Mouse (Mus musculus) right cerebral cortex, adult 18-20 months (tissue): ENCODE measurements around the gene Tomm20.
A peak's percentile ranks its signal among the peaks of the same experiment; 100 is the strongest.
"Not testable (repeated sequence)": the region's sequence is repeated elsewhere in the genome, so short reads cannot be mapped to it uniquely, and the experiment has no call there.

Source experiments
- DNase-seq: peaks from one replicate; pipeline ENCODE4 v3.0.0; 2022; ENCODE audit warnings: mixed read lengths

Gene Tomm20

DNA sequence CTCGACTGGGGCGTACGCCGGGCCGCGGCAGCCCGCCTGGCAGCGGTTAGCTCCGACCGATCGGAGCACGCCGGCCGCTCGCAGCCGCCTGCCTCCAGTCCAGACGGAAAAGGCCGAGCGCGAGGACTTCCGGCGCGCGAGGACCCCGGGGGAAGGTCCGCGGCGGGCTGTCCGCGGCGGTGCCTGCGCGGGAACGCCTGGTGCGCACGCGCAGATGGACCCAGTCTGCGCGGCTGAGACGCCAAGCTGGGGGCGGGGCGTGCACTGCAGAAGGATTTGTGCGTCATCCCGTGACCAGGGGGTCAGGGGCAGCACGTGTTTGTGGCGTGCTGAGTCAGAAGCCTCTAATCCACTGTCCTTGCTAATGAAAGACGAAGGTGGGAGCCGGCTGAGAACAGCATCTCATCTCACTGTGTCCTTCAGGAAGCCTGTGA lies at the start of gene Tomm20:
TSS of gene Tomm20 (minus strand) at position 115 of the 434 bp plus-strand sequence.
- peak; percentile 96 for DNase-seq

DNA sequence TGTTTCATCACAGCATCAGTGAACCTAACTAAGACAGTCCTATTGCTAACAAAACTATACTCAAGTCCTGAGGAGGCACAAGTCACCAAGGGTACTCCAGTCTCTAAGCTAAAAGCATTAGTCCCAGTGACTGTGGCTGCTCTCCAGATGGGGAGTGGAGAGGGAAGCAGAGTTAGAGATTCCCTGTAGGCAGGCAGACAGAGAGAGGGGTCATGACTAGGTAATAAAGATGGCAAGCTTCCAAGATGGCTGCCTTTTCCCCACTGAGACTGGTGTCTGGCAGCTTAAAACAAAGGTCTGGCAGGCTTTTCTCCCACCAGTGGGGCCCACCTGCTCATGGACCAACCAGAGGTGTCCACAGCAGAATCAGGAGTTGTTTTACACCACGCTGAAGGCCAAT lies 48.9 kb upstream of the Tomm20 start:
- DNase-seq: no peak

DNA sequence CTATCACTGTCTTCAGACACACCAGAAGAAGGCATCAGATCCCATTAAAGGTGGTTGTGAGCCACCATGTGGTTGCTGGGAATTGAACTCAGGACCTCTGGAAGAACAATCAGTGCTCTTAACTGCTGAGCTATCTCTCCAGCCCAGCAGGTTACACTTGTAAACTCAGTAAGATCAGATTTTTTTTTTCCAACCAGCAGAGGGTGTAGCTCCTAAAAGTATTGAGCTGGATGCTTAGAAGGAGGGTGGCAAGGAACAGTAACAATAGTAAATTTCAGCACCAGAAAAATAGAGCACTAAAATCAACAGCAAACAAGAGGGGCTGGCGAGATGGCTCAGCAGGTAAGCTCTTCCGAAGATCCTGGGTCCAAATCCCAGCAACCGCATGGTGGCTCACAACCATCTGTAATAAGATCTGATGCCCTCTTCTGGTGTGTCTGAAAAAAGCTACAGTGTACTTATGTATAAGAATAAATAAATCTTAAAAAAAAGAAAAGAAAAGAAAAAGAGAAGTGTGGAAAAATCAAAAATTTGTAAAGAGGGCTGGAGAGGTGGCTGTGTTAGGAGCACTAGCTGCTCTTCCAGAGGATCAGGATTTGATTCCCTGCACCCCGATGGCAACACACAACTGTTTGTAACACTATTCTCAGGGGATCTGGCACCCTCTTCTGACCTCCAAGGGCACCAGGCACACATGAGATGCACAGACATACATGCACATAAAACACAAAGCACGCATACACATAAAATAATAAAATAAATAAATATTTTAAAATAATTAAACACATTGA lies 43.9 kb upstream of the Tomm20 start:
- DNase-seq: no peak

DNA sequence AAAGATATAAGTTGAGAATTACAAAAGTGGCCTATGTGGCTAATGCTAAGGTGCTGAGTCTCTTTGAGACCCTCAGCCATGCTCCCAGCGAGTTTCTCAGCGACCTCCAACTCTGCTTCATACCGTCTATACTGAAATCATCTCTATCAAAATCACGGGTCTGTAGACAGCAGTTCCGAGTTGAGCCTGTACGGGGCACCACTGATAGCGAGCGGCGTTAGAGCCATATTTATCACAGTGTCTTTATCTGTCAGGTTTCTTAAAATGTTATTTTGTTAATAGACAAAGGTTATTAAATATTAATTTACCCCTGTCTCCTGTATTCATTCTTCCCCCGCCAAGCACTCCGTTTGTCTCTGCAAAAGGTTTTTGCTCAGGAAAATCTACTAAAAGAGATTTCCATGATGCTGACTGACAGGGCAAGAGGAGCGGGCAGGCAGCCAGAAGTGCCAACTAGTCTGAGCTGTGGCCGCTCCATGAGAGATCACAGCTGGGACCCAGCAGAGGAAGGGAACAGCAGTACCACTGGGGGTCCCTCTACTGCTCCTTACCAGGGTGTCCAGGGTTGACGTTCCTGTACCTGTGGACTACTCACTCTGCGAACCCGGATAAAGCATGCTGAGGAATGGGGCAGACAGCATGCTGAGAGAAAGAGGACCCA lies 42.8 kb upstream of the Tomm20 start:
- no peak for DNase-seq

DNA sequence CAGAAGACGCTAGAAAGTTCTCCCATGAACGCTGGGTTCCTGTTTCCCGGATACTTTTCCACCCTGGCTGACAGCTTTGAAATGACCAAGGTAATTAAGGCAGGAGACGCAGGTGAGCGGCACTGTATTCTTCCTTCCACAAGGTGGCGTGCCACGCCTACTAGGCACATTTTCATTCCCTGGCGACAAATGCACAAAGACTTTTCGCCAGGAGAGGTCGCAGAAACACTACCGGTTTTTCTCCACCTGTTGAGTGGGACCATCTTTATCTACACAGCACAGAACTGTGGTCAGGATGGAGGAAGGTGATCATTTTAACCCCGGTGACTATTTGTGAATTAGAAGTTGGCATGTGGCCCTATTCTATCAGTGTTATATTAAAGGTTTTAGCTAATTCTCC lies 40.9 kb upstream of the Tomm20 start:
- peak; percentile 84 for DNase-seq

DNA sequence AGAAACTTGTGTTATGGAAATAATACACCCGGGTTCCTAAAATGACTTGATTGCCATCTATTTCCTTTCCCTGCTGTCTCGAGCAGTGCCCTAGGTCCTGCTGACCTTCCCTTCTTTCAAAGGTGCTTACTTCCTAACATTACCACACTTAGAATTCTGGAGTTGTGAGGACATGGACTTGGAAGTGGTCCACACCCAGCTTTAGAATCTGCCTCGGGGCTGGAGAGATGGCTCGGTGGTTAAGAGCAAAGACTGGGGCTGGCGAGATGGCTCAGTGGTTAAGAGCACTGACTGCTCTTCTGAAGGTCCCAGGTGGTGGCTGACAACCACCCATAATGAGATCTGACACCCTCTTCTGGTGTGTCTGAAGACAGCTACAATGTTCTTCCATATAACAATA lies 34.4 kb upstream of the Tomm20 start:
- no peak for DNase-seq

DNA sequence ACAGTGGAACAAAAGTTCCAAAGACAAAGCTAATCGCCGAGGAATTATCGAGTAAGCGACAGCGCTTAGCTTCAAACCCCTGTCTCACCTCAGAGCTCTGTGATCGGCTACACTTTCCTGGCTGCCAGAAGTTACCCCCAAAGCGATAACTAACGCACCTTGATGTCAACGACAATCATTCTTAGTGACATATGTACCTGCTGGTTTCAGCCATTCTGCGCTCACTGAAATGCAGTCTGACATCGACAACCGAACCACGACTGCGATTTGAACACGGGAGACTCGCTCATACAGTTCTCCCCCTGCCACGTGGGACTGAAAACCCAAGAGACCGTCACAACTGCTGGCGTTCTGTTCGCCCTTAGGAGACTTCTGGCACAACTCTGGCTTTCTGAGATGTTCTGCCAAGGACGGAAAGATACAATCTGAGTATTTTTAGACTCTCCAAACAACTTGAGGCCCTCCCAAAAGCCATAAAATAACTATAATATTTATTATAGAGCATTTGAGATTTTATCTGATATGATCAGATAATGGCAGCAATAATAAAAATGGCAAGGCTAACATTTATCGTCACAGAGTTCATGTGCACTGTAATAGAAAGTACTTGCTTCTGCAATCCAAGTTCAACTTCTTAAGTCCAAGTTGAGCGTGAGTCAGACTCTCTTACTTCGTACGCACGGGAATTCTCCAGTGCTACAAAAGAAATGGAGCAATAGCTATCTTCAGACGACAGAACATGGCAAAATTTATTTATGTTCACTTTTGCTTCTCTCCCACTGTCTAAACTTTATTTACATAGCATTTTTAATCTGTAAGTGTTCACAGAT lies 33.7 kb upstream of the Tomm20 start:
- no peak for DNase-seq

DNA sequence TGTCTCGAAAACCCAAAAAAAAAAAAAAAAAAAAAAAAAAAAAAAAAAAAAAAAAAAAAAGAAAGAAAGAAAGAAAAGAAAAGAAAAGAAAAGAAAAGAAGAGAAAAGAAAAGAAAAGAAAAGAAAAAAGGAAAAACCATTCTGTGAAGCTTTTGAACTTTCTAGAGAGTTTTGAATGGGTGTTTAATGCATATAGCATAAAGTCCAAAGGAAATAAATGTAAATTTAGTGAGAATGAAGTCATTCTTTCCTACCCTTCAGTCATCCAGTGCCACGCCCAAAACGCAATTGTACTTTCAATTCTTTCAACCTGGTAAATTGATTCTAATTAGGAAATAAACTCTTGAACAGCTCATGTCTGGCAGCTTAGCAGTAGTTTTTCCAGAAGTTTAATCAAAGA lies 32.9 kb upstream of the Tomm20 start:
- DNase-seq: not testable (repeated sequence)

DNA sequence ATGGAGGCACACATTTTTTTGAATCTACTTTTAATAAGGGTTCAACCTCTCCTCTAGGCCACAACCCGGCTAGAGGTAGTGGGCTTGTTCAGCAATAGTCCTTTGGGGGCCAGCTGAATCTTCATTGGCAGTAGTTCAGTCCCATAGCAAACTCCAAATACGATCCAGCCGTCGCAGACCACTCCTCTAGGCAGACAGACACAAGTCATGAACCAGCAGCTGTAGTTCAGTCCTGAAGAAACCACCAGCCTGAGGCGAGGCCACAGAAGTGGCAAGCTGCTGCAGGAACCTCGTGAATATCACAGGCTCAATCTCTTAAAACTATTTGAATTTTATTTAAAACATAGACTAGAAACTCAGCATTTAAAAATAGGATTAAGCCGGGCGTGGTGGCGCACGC lies 32.4 kb upstream of the Tomm20 start:
- no peak for DNase-seq

DNA sequence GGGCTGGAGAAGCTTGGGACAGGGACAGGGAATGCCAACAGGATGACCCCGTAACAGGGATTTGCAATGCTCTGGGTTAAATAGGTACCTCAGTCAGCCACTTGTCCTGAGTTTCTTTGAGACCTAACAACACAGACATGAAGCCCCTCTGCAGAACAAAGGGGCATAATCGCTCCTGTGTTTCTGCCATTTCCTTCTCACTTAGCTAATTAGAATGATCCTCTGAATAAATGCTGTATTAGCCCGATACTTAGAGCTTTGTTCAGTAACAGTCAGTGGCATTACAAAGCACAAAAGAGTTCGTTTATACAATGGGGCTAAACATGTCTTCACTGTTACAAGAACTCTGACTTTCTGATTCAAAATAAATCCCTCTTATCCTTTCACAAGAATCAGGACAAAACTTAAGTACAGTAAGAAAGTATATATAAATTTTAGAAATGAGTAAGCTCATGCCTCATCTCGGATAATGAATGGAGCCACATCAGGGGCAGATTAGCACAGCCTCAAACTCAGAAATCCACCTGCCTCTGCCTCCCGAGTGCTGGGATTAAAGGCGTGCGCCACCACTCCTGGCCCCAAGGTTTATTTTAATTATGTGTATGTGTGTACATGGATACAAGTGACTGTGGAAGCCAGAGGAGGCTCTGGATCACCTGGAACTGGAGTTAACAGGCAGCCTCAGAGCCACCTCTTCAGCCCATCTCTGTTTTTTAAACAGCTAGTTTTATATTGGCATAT lies 31.1 kb upstream of the Tomm20 start:
- no peak for DNase-seq

DNA sequence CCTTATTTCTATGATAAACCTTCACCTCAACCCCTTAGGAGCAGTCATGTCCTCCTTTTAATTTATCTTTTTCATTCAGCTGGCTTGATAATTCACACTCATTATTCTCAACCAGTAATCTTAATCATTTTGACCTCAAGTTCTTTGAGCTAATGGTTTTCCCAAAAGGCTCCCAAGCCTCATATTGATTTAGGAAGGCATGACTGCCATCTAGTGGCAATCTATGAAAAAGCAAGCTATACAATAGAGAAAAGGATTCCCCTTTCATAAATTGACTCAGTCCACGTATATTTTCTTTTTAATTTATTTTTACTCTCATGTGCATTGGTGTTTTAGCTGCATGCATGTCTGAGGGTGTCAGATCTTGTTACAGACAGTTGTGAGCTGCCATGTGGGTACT lies 30.1 kb upstream of the Tomm20 start:
- DNase-seq: no peak

DNA sequence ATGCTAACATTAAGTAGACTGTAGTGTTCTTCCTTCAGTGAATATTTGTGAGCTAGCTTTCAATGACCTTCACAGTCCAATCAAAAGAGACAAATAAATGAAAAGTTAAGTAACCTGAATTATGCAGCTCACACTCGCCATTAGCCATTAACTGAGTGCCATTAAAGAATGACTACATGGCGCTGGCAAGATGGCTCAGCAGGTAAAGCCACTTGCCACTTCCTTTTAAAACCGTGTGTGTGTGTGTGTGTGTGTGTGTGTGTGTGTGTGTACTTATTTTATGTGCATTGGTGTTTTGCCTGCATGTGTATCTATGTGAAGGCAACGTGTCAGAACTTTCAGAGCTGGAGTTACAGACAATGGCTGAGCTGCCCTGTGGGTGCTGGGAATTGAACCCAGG lies 28.9 kb upstream of the Tomm20 start:
- no peak for DNase-seq

DNA sequence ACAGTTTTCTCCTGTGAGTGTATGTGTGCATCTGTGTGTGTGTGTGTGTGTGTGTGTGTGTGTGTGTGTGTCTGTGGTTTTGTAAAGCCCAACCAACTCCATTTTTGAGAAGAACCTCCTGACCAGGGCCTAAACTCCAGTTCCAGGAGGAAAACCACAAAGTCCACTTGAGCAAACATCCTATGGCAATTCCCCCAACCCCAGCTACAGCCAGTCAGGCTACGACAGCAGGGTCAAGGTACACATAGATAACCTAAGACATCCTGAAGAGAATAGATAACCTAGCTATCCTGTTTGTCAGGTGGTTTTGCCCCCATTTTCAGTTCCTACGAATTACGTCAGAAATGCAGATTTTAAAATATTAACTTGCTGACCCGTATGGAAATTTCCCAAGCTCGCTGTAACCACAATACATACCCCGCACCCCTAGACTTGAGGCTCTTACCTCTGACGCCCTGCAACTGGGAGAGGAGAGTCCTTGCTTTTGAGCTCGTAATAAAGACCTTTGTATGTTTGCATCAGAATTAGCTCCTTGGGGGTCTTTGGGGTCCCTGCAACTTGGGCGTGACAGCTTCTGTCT lies 28.1 kb upstream of the Tomm20 start:
- DNase-seq: no peak

DNA sequence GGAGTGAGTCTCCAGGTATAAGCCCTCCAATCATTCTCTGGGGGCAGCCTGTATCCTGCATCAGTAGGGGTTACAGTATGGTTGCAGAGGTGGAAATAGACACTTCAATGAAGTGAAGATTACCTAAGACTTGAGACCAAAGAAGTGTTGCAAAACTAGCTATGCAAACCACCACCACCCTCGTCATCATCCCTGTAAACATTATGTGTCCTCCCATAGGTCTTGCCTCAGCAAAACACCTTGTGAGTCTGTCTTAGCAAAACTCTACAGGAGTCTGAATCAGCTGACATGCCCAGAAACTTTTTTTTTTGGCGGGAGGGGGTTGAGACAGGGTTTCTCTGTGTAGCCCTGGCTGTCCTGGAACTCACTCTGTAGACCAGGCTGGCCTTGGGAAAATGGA lies 27.0 kb upstream of the Tomm20 start:
- DNase-seq: no peak

DNA sequence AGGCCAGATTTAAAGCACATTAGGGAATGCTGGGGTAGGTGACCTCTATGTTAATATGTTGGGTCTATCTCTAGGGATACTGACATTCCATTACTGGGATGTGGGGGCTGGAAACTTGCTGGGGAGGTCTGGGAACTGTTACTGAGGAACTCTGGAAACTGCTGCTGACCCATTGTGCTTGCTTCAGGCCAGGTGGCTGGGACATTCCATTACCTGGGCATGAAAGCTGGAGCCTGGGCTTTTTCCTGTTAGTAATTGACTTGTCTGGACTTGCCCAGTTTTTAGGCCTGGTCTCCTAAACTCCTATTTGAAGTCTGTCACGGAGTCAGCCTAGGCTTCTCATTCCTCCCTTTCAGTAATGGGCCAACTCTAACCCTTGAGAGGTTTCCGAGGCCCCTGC lies 26.5 kb upstream of the Tomm20 start:
- no peak for DNase-seq

DNA sequence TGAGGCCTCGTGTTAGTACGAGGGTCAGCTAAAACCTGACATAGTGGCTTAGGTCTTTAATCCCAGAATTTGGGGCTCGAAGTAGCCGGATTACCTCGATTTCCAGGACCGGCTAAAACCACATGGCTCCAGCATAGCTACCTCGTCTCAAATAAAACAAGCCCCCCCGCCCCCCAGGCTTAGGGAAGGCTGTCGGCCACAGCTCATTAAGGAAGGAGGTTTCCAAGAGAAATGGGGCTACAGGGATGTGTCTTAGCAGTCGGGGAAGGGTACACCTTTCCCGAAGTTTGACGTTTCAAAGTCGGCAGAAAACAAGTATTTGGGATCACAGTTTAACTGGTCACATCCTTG lies 25.6 kb upstream of the Tomm20 start:
- DNase-seq: no peak

DNA sequence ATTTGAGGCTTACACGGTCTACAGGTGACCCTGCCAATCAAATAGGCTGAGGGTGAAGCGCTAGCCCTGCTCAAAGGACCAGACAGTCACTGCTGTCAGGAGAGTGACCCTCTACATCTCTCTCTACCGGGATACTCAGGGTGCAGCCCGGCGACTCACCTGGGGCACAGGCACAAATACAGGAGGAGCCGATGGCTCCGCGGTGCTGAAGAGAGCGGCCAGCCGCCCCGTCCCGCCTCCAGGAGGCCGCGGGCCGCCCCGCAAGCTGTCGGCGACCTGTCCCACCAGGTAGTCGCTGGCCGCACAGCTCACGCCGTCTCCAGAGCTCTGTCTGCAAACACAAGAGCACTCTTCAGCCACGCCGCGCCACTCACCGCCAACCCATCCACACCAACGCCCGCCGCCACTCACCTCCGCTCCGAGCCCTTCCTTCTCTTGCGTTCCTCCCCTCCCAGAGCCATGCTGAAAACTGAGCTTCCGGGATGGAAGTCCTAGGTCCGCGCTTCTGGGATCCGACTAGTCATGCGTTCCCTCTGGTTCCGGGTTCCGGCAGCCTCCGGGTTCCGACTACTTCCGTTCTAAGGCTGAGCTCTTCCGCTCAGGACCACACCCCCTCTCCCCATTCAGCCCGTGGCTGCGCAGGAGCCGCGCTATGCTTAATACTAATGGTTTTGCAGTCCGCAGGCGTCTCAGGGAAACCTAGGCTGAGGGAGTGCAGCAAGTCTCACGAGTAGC lies 25.1 kb upstream of the Tomm20 start, which contains the start of gene Rbm34:
TSS of gene Rbm34 (minus strand) at position 493 of the 735 bp plus-strand sequence.
- DNase-seq: peak; percentile 94

DNA sequence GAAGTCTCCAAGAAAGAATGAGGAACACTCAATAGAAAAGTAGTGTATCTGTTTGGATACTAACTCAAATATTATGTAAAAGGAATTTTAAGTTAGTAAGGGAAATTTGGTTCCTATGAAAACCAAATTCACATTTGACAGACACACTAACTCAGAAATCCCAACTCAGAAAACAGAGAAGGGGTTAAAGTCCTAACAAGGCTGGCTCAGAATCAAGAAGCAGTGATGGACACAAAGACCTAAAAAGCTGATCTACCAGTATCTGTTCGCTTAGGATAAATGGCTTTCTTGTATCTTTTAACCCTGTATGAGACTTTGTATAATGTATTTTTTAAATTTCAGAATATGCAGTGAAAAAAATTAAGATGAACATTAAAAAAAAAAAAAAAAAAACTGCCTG lies 23.9 kb upstream of the Tomm20 start:
- DNase-seq: no peak

DNA sequence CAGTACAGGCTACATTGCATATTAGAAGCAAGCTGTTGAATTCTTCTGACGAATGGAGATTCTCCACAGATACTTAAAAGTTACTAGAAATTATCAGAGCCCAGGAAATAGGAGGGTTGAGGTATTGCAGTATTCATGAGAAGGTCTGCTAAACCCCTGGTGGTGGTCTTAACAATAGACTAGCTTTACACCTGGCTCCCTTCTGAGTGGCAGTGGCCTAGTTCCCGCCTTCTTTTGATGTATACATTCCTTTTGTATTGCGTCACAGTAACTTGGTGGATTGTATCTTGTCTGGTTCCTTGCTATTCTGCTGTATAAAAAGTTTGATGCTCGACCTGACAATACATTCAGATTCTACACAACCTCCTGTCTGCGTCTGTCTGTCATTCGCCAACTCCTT lies 22.5 kb upstream of the Tomm20 start:
- DNase-seq: no peak

DNA sequence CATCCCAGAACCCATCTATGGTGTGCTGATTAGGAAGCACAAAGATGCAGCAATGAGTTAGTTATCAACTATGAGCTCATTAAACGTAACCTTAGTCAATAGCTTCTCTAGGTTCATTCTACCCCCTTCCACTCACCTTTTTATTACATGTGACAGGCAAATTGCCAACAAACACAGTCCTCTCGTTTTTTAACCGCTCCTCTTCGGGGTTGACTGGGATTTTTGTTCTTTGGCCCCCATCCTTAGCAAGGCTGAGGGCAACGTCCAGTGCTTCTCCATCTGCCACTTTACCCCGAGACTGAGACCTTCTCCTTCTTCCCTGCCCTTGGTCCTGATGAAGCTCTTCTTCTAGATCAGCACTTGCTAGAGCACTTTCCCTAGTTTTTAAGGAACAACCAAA lies 19.6 kb upstream of the Tomm20 start:
- no peak for DNase-seq

DNA sequence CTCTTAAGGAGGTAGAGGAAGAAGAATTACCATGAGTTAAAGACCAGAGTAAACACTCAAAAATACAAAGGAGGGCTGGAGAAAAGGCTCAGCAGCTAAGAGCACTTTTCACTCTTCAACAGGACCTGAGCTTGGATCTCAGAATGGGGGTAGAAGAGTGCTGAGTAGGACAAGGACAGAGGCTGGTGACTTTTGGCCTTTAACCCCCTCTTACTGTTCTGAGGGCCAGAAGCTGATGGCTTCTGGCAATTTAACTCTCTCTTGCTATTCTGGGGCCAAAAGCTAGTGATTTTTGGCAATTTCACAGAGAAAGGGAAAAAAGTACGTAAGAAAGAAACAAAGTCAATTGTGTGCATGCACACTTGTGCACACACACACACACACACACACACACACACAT lies 17.2 kb upstream of the Tomm20 start:
- DNase-seq: no peak

DNA sequence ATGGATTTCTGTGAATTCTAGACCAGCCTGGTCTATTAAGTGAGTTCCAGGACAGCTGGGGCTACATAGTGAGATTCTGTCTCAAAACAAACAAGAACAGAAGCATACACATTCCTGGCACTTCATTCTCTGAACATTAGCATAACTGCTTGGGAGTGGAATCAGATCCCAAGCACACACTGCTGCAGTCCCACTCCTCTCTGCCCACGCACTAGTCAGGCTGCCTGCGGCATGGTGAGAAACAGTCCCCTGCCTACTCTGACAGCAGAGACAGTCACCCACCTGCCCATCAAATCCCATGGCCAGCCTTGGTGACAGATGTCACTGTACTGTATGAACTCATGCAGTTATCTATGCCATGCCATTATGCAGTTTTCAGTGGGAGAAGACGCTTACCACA lies 15.9 kb upstream of the Tomm20 start:
- peak; percentile 79 for DNase-seq
